Mouse (Mus musculus) CH12.LX (cell line): ENCODE results near the gene Sec24a. TPM values are rescaled to one million over a fixed set of nuclear protein-coding genes. Genes with fewer than 3 reads are reported as not detected.

Experiments
- DNase-seq: peaks from one replicate; pipeline ENCODE4 v3.0.0-alpha.2; 2013; ENCODE audit errors: extremely low read depth
- H3K27ac ChIP-seq: 2 replicates; pipeline ENCODE4 v1.5.1; 2012; ENCODE audit warnings: low read depth, mild to moderate bottlenecking, control low read depth, moderate library complexity; ENCODE audit not compliant: insufficient read depth
- H3K27me3 ChIP-seq: replicated peaks from 2 replicates; pipeline ENCODE3; 2012; ENCODE audit warnings: inconsistent platforms
- H3K36me3 ChIP-seq, 2 experiments: replicated peaks in 1 of 2; 2 replicates each; pipeline versions ENCODE3 to v1.6.1; 2012; ENCODE audit warnings: inconsistent platforms in 1 of 2, low read length in 1 of 2, mild to moderate bottlenecking in 1 of 2, mixed read lengths in 1 of 2, moderate library complexity in 1 of 2; ENCODE audit not compliant: control insufficient read depth in 1 of 2, insufficient read depth in 1 of 2
- H3K4me1 ChIP-seq, 2 experiments: 2 replicates each; pipeline ENCODE4 v1.6.1; 2012; ENCODE audit warnings: inconsistent platforms in 1 of 2, moderate library complexity in 1 of 2; ENCODE audit not compliant: insufficient read depth in 2 of 2, control insufficient read depth in 1 of 2
- H3K4me2 ChIP-seq: 2 replicates; pipeline ENCODE4 v1.6.1; 2012; ENCODE audit warnings: low read depth, mild to moderate bottlenecking, control low read depth; ENCODE audit not compliant: poor library complexity, insufficient read depth, severe bottlenecking
- H3K4me3 ChIP-seq, 3 experiments: fragments of 150-350 bp in 1 of 3; sonication (generic) in 1 of 3; replicated peaks in 1 of 3; 2 replicates each; pipeline versions ENCODE3 to v1.5.1; 2011 to 2012; ENCODE audit warnings: low read depth in 2 of 3, low read length in 2 of 3, mild to moderate bottlenecking in 2 of 3, moderate library complexity in 2 of 3, control low read depth in 1 of 3, improper control_type of control experiment in 1 of 3, inconsistent platforms in 1 of 3, mixed read lengths in 1 of 3; ENCODE audit not compliant: poor library complexity in 1 of 3
- H3K79me2 ChIP-seq: replicated peaks from 2 replicates; pipeline ENCODE4 v1.6.1; 2012; ENCODE audit warnings: mild to moderate bottlenecking, moderate library complexity; ENCODE audit not compliant: control insufficient read depth, poor library complexity, insufficient read depth, severe bottlenecking; ENCODE audit errors: extremely low read depth
- H3K9ac ChIP-seq: 2 replicates; pipeline ENCODE4 v1.6.1; 2012; ENCODE audit warnings: low read depth, mild to moderate bottlenecking, control low read depth, moderate library complexity; ENCODE audit not compliant: insufficient read depth
- H3K9me3 ChIP-seq: replicated peaks from 2 replicates; pipeline ENCODE3; 2012; ENCODE audit warnings: low read length, inconsistent platforms, mixed read lengths
- BHLHE40 ChIP-seq: IDR thresholded peaks from 2 replicates; pipeline ENCODE4 v1.6.1; 2011; ENCODE audit warnings: mild to moderate bottlenecking, low read depth, low read length, improper control_type of control experiment
- EP300 ChIP-seq: IDR thresholded peaks from 2 replicates; pipeline ENCODE4 v1.6.1; 2011; ENCODE audit warnings: low read length, improper control_type of control experiment
- MAX ChIP-seq: IDR thresholded peaks from 2 replicates; pipeline ENCODE4 v1.6.1; 2011; ENCODE audit warnings: low read length, improper control_type of control experiment
- NRF1 ChIP-seq: IDR thresholded peaks from 2 replicates; pipeline ENCODE4 v1.6.1; 2014; ENCODE audit warnings: low read depth, mild to moderate bottlenecking, inconsistent platforms, low read length, improper control_type of control experiment, moderate library complexity
- RAD21 ChIP-seq: IDR thresholded peaks from 2 replicates; pipeline ENCODE4 v1.6.1; 2011; ENCODE audit warnings: low read depth, mild to moderate bottlenecking, low read length, improper control_type of control experiment, moderate library complexity
- SIN3A ChIP-seq: IDR thresholded peaks from 2 replicates; pipeline ENCODE4 v1.6.1; 2012; ENCODE audit warnings: low read length, improper control_type of control experiment, inconsistent platforms
- TCF12 ChIP-seq: IDR thresholded peaks from 2 replicates; pipeline ENCODE4 v1.6.1; 2014; ENCODE audit warnings: low read depth, mild to moderate bottlenecking, inconsistent platforms, low read length, improper control_type of control experiment
- ZKSCAN1 ChIP-seq: IDR thresholded peaks from 2 replicates; pipeline ENCODE4 v1.6.1; 2012; ENCODE audit warnings: low read depth, inconsistent platforms, low read length, improper control_type of control experiment, borderline replicate concordance
- dilution Hi-C: fragments of 300-500 bp; cut with MboI; formaldehyde crosslinking; loops from 2 replicates; pipeline ENCODE4 v1.14.3; 2020; ENCODE audit warnings: low sequenced_read_pairs; ENCODE audit not compliant: extremely low pct_unique_long_range_greater_than_20kb, extremely low pct_ligation_motif_present
- in situ Hi-C: fragments of 300-500 bp; cut with MboI; formaldehyde crosslinking; loops from 3 replicates; pipeline ENCODE4 v1.14.3; 2019; ENCODE audit warnings: low sequenced_read_pairs, low pct_ligation_motif_present, low pct_unique_long_range_greater_than_20kb, mixed read lengths
- polyA plus RNA-seq: library from polyadenylated mRNA; unstranded; fragments of >175 nt; gene quantifications from 2 replicates; pipeline ENCODE4 v1.2.1, GENCODE M21; 2012; ENCODE audit warnings: low read depth; ENCODE audit not compliant: insufficient read length
- total RNA-seq, 2 experiments: library from RNA; depleted of rRNA; stranded (reverse); fragments of 300-350 nt in 1 of 2; fragments of >200 nt in 1 of 2; gene quantifications; 2 replicates each; pipeline ENCODE4 v1.2.3; 2012 to 2014

Gene Sec24a
- total and polyA plus RNA-seq, 3 experiments, result 5.5 to 16.8 (median 6.3) TPM

DNA sequence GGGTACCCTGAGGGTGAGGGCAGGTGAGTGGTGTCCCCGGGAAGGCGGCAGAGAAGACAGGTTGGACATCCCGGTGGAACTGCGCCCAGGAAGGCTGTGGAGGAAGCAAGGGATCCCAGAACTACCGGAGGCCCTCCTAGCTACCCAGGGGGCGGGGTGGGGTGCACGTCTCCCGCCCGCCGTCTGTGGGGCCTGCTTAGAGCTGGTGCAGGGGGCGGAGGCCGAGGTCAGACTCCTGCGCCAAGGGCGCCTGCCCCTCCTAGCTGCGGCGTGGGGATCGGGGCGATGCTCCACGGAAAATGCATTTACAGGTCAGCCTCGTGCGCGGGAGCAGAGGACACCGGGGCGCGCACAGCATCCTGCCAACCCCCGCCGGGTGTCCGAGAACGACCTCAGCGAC, 113.2 kb downstream of the Sec24a start:
- peaks cover 4 to 31% of the 10 kb centered on the region in 2 experiments for H3K36me3 ChIP-seq
- in situ Hi-C loops, result no loop called here
- peak overlapping the region; percentile 61 for H3K9ac ChIP-seq
- peaks cover 8% of the 10 kb centered on the region for H3K9me3 ChIP-seq
- H3K27me3 ChIP-seq, result no peaks in the 10 kb centered on the region
- H3K4me2 ChIP-seq, result peak overlapping the region; percentile 41
- H3K27ac ChIP-seq, result peak overlapping the region; percentile 12; the same call in 1 of the 2 replicates
- peaks cover 31 to 48% of the 10 kb centered on the region in 2 experiments for H3K4me1 ChIP-seq
- TF ChIP-seq SIN3A, result peak; percentile 1; the same call in 1 of the 2 replicates
- no peak for TF ChIP-seq EP300
- TF ChIP-seq BHLHE40, result no peak
- TF ChIP-seq, all 38 proteins: peak for 1
- no peak for DNase-seq
- dilution Hi-C loops, result no loop called here
- Histone ChIP-seq H3K79me2 (peaks cover 6% of the 10 kb centered on the region; the same call in 1 of the 2 replicates), H3K4me3 (peak overlapping the region; percentile 80 to 99 (median 80))

DNA sequence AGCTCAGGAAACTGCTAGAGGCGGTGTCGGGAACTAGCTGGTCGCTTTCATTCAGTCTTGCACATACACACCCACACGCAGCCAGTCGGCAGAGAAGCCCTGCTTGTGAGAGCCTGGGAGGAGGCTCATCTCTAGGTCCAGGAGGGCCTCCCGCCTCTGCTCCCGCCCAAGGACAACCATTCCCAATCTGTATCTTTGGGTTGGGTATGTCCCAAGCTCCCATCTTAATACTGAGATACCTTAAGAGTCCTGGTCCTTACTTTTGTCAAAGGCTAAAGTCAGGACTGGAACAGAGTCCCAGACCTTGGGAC, 113.6 kb downstream of the Sec24a start:
- Histone ChIP-seq H3K27ac (no peak overlapping the region), H3K9ac (peak overlapping the region; percentile 61), H3K27me3 (no peaks in the 10 kb centered on the region), H3K4me2 (peak overlapping the region; percentile 41), H3K4me3 (peak overlapping the region; percentile 80 to 99 (median 80)), H3K79me2 (peaks cover 6% of the 10 kb centered on the region; the same call in 1 of the 2 replicates), H3K4me1 (peaks cover 35 to 52% of the 10 kb centered on the region in 2 experiments), H3K36me3 (peaks cover 8 to 31% of the 10 kb centered on the region in 2 experiments), H3K9me3 (peaks cover 8% of the 10 kb centered on the region)
- dilution Hi-C loops, result no loop called here
- in situ Hi-C loops, result no loop called here
- TF ChIP-seq ZKSCAN1, result no peak
- peak; percentile 69; the same call in 1 of the 2 replicates for TF ChIP-seq SIN3A
- DNase-seq, result no peak

DNA sequence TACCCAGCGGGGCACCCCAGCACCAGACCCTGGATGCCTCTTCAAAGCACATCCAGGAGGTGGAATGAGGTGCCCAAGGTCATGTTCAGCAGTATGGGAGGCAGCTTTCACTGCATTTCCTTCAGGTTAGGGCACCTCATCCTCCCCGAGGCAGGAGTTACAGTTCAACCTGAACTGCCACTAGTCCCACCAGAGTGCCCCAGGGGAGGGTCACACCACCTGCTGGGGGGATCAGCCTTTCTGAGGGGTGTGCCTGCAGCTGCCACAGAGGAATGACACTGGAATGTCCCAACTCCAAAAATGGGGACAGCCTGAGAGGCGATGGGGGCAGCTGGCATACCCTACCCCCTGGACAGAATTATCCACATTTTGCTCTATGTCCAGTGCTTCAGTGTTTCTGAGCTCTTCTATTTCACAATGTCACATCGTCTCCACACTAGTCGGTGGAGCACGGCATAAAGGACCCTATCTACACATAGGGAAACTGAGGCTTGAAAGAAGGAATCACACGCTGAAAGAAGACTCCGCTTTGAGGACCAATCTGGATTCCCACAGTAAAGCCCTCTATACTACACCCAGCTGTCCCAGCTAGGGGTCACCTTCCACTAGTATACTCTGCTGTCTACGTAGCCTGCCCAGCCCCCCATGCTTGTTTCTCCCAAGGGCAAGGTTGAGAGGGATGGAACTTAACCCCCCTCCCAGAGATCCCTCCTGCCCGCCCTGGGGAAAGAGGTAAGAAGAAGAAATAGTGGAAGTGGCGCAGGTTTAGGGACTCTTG, 114.1 kb downstream of the Sec24a start:
- H3K9me3 ChIP-seq, result peaks cover 8% of the 10 kb centered on the region
- H3K9ac ChIP-seq, result peak overlapping the region; percentile 61
- H3K4me3 ChIP-seq, result peak overlapping the region; percentile 80 to 99 (median 80)
- peaks cover 6% of the 10 kb centered on the region; the same call in 1 of the 2 replicates for H3K79me2 ChIP-seq
- dilution Hi-C loops (no loop called here), in situ Hi-C loops (no loop called here)
- peaks cover 5 to 26% of the 10 kb centered on the region in 2 experiments for H3K36me3 ChIP-seq
- H3K4me1 ChIP-seq, result peaks cover 40 to 57% of the 10 kb centered on the region in 2 experiments
- no peak for DNase-seq
- peak overlapping the region; percentile 41 for H3K4me2 ChIP-seq
- H3K27me3 ChIP-seq, result no peaks in the 10 kb centered on the region
- no peak for TF ChIP-seq TCF12
- no peak for TF ChIP-seq RAD21
- TF ChIP-seq MAX, result peak; percentile 30; the same call in 1 of the 2 replicates
- no peak for TF ChIP-seq NRF1
- no peak overlapping the region for H3K27ac ChIP-seq
